In genomic region chr5:104124016-104124658, GRCm38 (mm10) we compare ENCODE assay signal across 24 mouse cellular contexts. TPM values are rescaled to one million over a fixed set of nuclear protein-coding genes. Genes with fewer than 3 reads are reported as not detected.
DNase-seq lines count a peak whose midpoint lies in the region; ATAC-seq and TF ChIP-seq lines count a peak whose summit lies in the region.
"Had no signal": no experiment of that assay in that cellular context is flagged by ENCODE, and none has a peak within 500 bp of the region (broad histone marks: within the 10 kb centered on the region; RNA-seq: fewer than 3 reads in every experiment).

No protein-coding gene starts in this region.

- 0 out of 2 replicates have a peak overlapping the region, but pooled peaks have one; percentile 33 for H3K27ac ChIP-seq in intestine, embryonic 14.5 days (ENCODE audit: low read depth)
- H3K27ac ChIP-seq in intestine, embryonic 15.5 days: no peak overlapping the region
- peak overlapping the region; percentile 20; the same call in 1 of the 2 replicates for H3K27ac ChIP-seq in lung, embryonic 16.5 days (ENCODE audit: low read length)
- no peak overlapping the region for H3K27ac ChIP-seq in stomach, postnatal 0 days (replicated peaks)
- H3K27ac ChIP-seq: embryonic facial prominence, embryonic 12.5 days; forebrain, embryonic 12.5 days; hindbrain, embryonic 13.5 days had no signal

- TF ChIP-seq CTCF in stomach, postnatal 0 days (IDR thresholded peaks at IDR 0.05; ENCODE audit: low read depth): no peak

- TF ChIP-seq EP300 in stomach, postnatal 0 days (optimal IDR thresholded peaks at IDR 0.05): no peak

- no peak overlapping the region for H3K9ac ChIP-seq in intestine, embryonic 14.5 days (ENCODE audit: low read length)
- H3K9ac ChIP-seq in intestine, embryonic 15.5 days: no peak overlapping the region
- H3K9ac ChIP-seq in lung, embryonic 16.5 days (ENCODE audit: low read length): no peak overlapping the region
- H3K9ac ChIP-seq in stomach, postnatal 0 days (ENCODE audit: low read length): no peak overlapping the region
- H3K9ac ChIP-seq: embryonic facial prominence, embryonic 12.5 days; forebrain, embryonic 12.5 days; heart, embryonic 12.5 days; hindbrain, embryonic 13.5 days had no signal

- no peaks in the 10 kb centered on the region for H3K9me3 ChIP-seq in intestine, embryonic 14.5 days (ENCODE audit: control insufficient read depth, low read length)
- H3K9me3 ChIP-seq in intestine, embryonic 15.5 days: no peaks in the 10 kb centered on the region
- no peaks in the 10 kb centered on the region for H3K9me3 ChIP-seq in lung, embryonic 16.5 days (ENCODE audit: control insufficient read depth, low read length)
- H3K9me3 ChIP-seq in stomach, postnatal 0 days (ENCODE audit: control insufficient read depth, low read length): no peaks in the 10 kb centered on the region
- H3K9me3 ChIP-seq: embryonic facial prominence, embryonic 12.5 days; forebrain, embryonic 12.5 days; heart, embryonic 12.5 days; hindbrain, embryonic 13.5 days had no signal

- H3K4me3 ChIP-seq in intestine, embryonic 14.5 days (ENCODE audit: low read depth, low read length): no peak overlapping the region
- no peak overlapping the region for H3K4me3 ChIP-seq in intestine, embryonic 15.5 days (replicated peaks)
- no peak overlapping the region for H3K4me3 ChIP-seq in lung, embryonic 16.5 days (ENCODE audit: low read length)
- H3K4me3 ChIP-seq in stomach, postnatal 0 days (ENCODE audit: low read depth, low read length): no peak overlapping the region
- H3K4me3 ChIP-seq: embryonic facial prominence, embryonic 12.5 days; forebrain, embryonic 12.5 days; heart, embryonic 12.5 days; hindbrain, embryonic 13.5 days had no signal

- no peak for DNase-seq in frontal cortex, postnatal 25 days (ENCODE audit: low spot score in 2 of 2)
- DNase-seq in intestine, embryonic 14.5 days (ENCODE audit: low spot score): no peak
- no peak for DNase-seq in lung, postnatal 4 days
- no peak for DNase-seq in stomach, postnatal 0 days (ENCODE audit: low spot score)
- no peak for DNase-seq in ovary, adult 18-20 months (ENCODE audit: low spot score)
- DNase-seq: adrenal gland, postnatal 10 days; B cell, adult 2 months; cerebellum, adult 11-12 months; cerebellum, adult 9-10 months; cerebellum, postnatal 25 days; gastrocnemius, postnatal 36 days; heart, adult 18-20 months had no signal

- no peaks in the 10 kb centered on the region; the same call in 1 of the 2 replicates for H3K4me1 ChIP-seq in intestine, embryonic 14.5 days (replicated peaks; ENCODE audit: control insufficient read depth, insufficient read depth, low read length)
- H3K4me1 ChIP-seq in intestine, embryonic 15.5 days (replicated peaks): peaks cover 6% of the 10 kb centered on the region
- peaks cover 11% of the 10 kb centered on the region for H3K4me1 ChIP-seq in lung, embryonic 16.5 days (replicated peaks; ENCODE audit: control insufficient read depth, insufficient read depth, low read length)
- H3K4me1 ChIP-seq in stomach, postnatal 0 days (replicated peaks; ENCODE audit: control insufficient read depth, insufficient read depth): no peaks in the 10 kb centered on the region
- H3K4me1 ChIP-seq: forebrain, embryonic 12.5 days had no signal

- peak; percentile 44 for ATAC-seq in frontal cortex, adult (ENCODE audit: low TSS enrichment)
- no peak for ATAC-seq in intestine, embryonic 14.5 days (replicated peaks; ENCODE audit: low FRiP score, low TSS enrichment, low read depth)
- ATAC-seq in intestine, embryonic 15.5 days: no peak; the same call in 1 of the 2 replicates
- ATAC-seq in lung, embryonic 16.5 days (ENCODE audit: low read depth): peak; percentile 82
- peak; percentile 42; the same call in 1 of the 2 replicates for ATAC-seq in stomach, postnatal 0 days (ENCODE audit: low FRiP score, low TSS enrichment)
- ATAC-seq: CD4-positive, CD25-positive, alpha-beta regulatory T cell, adult 4 months; forebrain, embryonic 16.5 days had no signal

- WGBS in intestine, embryonic 14.5 days: 45% methylated on average over 6 of the region's 6 CpGs
- WGBS in intestine, embryonic 15.5 days: 49% methylated on average over 6 of the region's 6 CpGs
- 51% methylated on average over 6 of the region's 6 CpGs for WGBS in lung, embryonic 16.5 days
- 48% methylated on average over 6 of the region's 6 CpGs for WGBS in stomach, postnatal 0 days

- no peaks in the 10 kb centered on the region for H3K27me3 ChIP-seq in intestine, embryonic 14.5 days (replicated peaks; ENCODE audit: control insufficient read depth, insufficient read depth, low read length)
- H3K27me3 ChIP-seq in intestine, embryonic 15.5 days (replicated peaks): no peaks in the 10 kb centered on the region
- H3K27me3 ChIP-seq in lung, embryonic 16.5 days (ENCODE audit: control insufficient read depth, insufficient read depth, low read depth, low read length): no peaks in the 10 kb centered on the region
- H3K27me3 ChIP-seq in stomach, postnatal 0 days (ENCODE audit: control insufficient read depth, insufficient read depth, low read length): no peaks in the 10 kb centered on the region
- H3K27me3 ChIP-seq: embryonic facial prominence, embryonic 12.5 days; forebrain, embryonic 12.5 days; heart, embryonic 12.5 days; hindbrain, embryonic 13.5 days had no signal

- no peak overlapping the region for H3K4me2 ChIP-seq in intestine, embryonic 14.5 days (ENCODE audit: low read length)
- no peak overlapping the region for H3K4me2 ChIP-seq in intestine, embryonic 15.5 days (replicated peaks)
- no peak overlapping the region for H3K4me2 ChIP-seq in lung, embryonic 16.5 days (ENCODE audit: low read depth, low read length)
- H3K4me2 ChIP-seq in stomach, postnatal 0 days (replicated peaks; ENCODE audit: low read depth): no peak overlapping the region
- H3K4me2 ChIP-seq: embryonic facial prominence, embryonic 12.5 days; forebrain, embryonic 12.5 days; heart, embryonic 12.5 days; hindbrain, embryonic 13.5 days had no signal

- H3K36me3 ChIP-seq in intestine, embryonic 14.5 days (ENCODE audit: control insufficient read depth, insufficient read depth, low read length): no peaks in the 10 kb centered on the region
- H3K36me3 ChIP-seq in intestine, embryonic 15.5 days: no peaks in the 10 kb centered on the region
- H3K36me3 ChIP-seq in lung, embryonic 16.5 days (ENCODE audit: control insufficient read depth, insufficient read depth, low read length): no peaks in the 10 kb centered on the region
- H3K36me3 ChIP-seq in stomach, postnatal 0 days (ENCODE audit: control insufficient read depth, insufficient read depth, low read length): no peaks in the 10 kb centered on the region
- H3K36me3 ChIP-seq: embryonic facial prominence, embryonic 12.5 days; forebrain, embryonic 12.5 days; G1E; heart, embryonic 12.5 days; hindbrain, embryonic 13.5 days had no signal

RNA-seq across cellular contexts. Expression of gene Sparcl1, which starts 10.6 kb away (rescaled TPM):
- 183 and 203 TPM in 2 replicates for polyA plus RNA-seq in intestine, embryonic 14.5 days (2014; fragmentation: Nextera tagmentation; extraction: Ambion mirVana)
- polyA plus RNA-seq in intestine, embryonic 15.5 days (2015; fragmentation: Nextera tagmentation; extraction: Ambion mirVana): 185 and 198 TPM in 2 replicates
- polyA plus RNA-seq in lung, embryonic 16.5 days (2015; fragmentation: Nextera tagmentation; extraction: Ambion mirVana): 433 and 435 TPM in 2 replicates
- polyA plus RNA-seq in stomach, postnatal 0 days (2015; fragmentation: Nextera tagmentation; extraction: Ambion mirVana): 206 and 241 TPM in 2 replicates
- polyA plus RNA-seq: CD4-positive, CD25-positive, alpha-beta regulatory T cell, adult 4 months; G1E had no signal

RNA-seq across cellular contexts. Expression of gene Dspp, which starts 46.4 kb away (rescaled TPM):
- not detected in 2 replicates for polyA plus RNA-seq in intestine, embryonic 14.5 days (2014; fragmentation: Nextera tagmentation; extraction: Ambion mirVana)
- polyA plus RNA-seq in intestine, embryonic 15.5 days (2015; fragmentation: Nextera tagmentation; extraction: Ambion mirVana): not detected in 2 replicates
- 0.06 TPM in 1 of 2 replicates, not detected in the other for polyA plus RNA-seq in lung, embryonic 16.5 days (2015; fragmentation: Nextera tagmentation; extraction: Ambion mirVana)
- polyA plus RNA-seq in stomach, postnatal 0 days (2015; fragmentation: Nextera tagmentation; extraction: Ambion mirVana): not detected in 2 replicates
- polyA plus RNA-seq: CD4-positive, CD25-positive, alpha-beta regulatory T cell, adult 4 months; embryonic facial prominence, embryonic 12.5 days; forebrain, embryonic 12.5 days; G1E; heart, embryonic 12.5 days; heart, embryonic 16.5 days; hindbrain, embryonic 13.5 days had no signal

RNA-seq across cellular contexts. Expression of gene Gm17660, which starts 46.7 kb away (rescaled TPM):
- polyA plus RNA-seq in intestine, embryonic 14.5 days (2014; fragmentation: Nextera tagmentation; extraction: Ambion mirVana): not detected in 2 replicates
- polyA plus RNA-seq in intestine, embryonic 15.5 days (2015; fragmentation: Nextera tagmentation; extraction: Ambion mirVana): not detected in 2 replicates
- polyA plus RNA-seq in lung, embryonic 16.5 days (2015; fragmentation: Nextera tagmentation; extraction: Ambion mirVana): not detected in 2 replicates
- 0.35 TPM in 1 of 2 replicates, not detected in the other for polyA plus RNA-seq in stomach, postnatal 0 days (2015; fragmentation: Nextera tagmentation; extraction: Ambion mirVana)
- polyA plus RNA-seq: CD4-positive, CD25-positive, alpha-beta regulatory T cell, adult 4 months; cortical plate, adult 2 months; embryonic facial prominence, embryonic 12.5 days; forebrain, embryonic 12.5 days; forebrain, embryonic 16.5 days; G1E; heart, embryonic 12.5 days; heart, embryonic 16.5 days; hindbrain, embryonic 13.5 days had no signal

Comparison
In these comparisons a context has a peak if more than half of its experiments do, and no peak if none do; other contexts are left out.
1. H3K27ac ChIP-seq: peak in intestine, embryonic 14.5 days (single experiment) and lung, embryonic 16.5 days (single experiment); none in intestine, embryonic 15.5 days (single experiment) and stomach, postnatal 0 days (single experiment).
2. ATAC-seq: peak in frontal cortex, adult (single experiment), lung, embryonic 16.5 days (single experiment) and stomach, postnatal 0 days (single experiment); none in intestine, embryonic 14.5 days (single experiment) and intestine, embryonic 15.5 days (single experiment).